Mouse (Mus musculus): Measurements from ENCODE around the gene Plekho2. TPM values are rescaled to one million over a fixed set of nuclear protein-coding genes. Genes with fewer than 3 reads are reported as not detected.

The Plekho2 gene
- total and polyA plus RNA-seq, 3 experiments, result 7.9 to 33.8 (median 13.9) TPM

GRCm38 (mm10) chr9:65534111-65534510 is 45.7 kb downstream of the Plekho2 start:
- Histone ChIP-seq H3K4me1 (ENCODE audit: control insufficient read depth in 1 of 2, insufficient read depth in 2 of 2) (peaks cover 23 to 67% of the 10 kb centered on the region in 2 experiments), H3K9me3 (replicated peaks; ENCODE audit: low read length) (peaks cover 6% of the 10 kb centered on the region), H3K27me3 (replicated peaks) (no peaks in the 10 kb centered on the region), H3K79me2 (replicated peaks; ENCODE audit: control insufficient read depth, extremely low read depth, insufficient read depth, poor library complexity, severe bottlenecking) (no peaks in the 10 kb centered on the region), H3K4me2 (ENCODE audit: insufficient read depth, low read depth, poor library complexity, severe bottlenecking) (no peak overlapping the region), H3K36me3 (replicated peaks in 1 of 2; ENCODE audit: control insufficient read depth in 1 of 2, insufficient read depth in 1 of 2, low read length in 1 of 2) (no peaks in the 10 kb centered on the region), H3K27ac (ENCODE audit: insufficient read depth, low read depth) (no peak overlapping the region), H3K4me3 (replicated peaks in 1 of 3; ENCODE audit: low read depth in 2 of 3, low read length in 2 of 3, poor library complexity in 1 of 3) (no peak overlapping the region), H3K9ac (ENCODE audit: insufficient read depth, low read depth) (no peak overlapping the region)
- dilution Hi-C loops (cut with MboI; ENCODE audit: extremely low pct_ligation_motif_present, extremely low pct_unique_long_range_greater_than_20kb, low sequenced_read_pairs) (no loop called here), in situ Hi-C loops (cut with MboI; ENCODE audit: low pct_ligation_motif_present, low pct_unique_long_range_greater_than_20kb, low sequenced_read_pairs) (no loop called here)
- no peak for DNase-seq (ENCODE audit: extremely low read depth)
- TF ChIP-seq MXI1 (IDR thresholded peaks at IDR 0.05; ENCODE audit: low read depth, low read length) (no peak), NELFE (IDR thresholded peaks at IDR 0.05; ENCODE audit: low read depth, low read length) (no peak), MAX (IDR thresholded peaks at IDR 0.05; ENCODE audit: low read length) (no peak), RAD21 (IDR thresholded peaks at IDR 0.05; ENCODE audit: low read depth, low read length) (no peak), POLR2AphosphoS2 (IDR thresholded peaks at IDR 0.05; ENCODE audit: low read depth, low read length) (no peak), BHLHE40 (IDR thresholded peaks at IDR 0.05; ENCODE audit: low read depth, low read length) (no peak), HCFC1 (IDR thresholded peaks at IDR 0.05; ENCODE audit: low read depth, low read length) (no peak), RCOR1 (conservative IDR thresholded peaks at IDR 0.05; ENCODE audit: low read depth, low read length) (no peak), ZC3H11A (IDR thresholded peaks at IDR 0.05; ENCODE audit: low read depth, low read length) (no peak), JUN (IDR thresholded peaks at IDR 0.05; ENCODE audit: insufficient read depth, low read depth, low read length) (no peak), MAZ (IDR thresholded peaks at IDR 0.05; ENCODE audit: low read depth, low read length) (no peak), JUND (conservative IDR thresholded peaks at IDR 0.05; ENCODE audit: low read depth, low read length) (no peak), SIN3A (IDR thresholded peaks at IDR 0.05; ENCODE audit: low read length) (no peak), ZMIZ1 (IDR thresholded peaks at IDR 0.05; ENCODE audit: low read depth, low read length) (no peak), MYC (IDR thresholded peaks at IDR 0.05; ENCODE audit: low read depth, low read length) (no peak), TCF12 (IDR thresholded peaks at IDR 0.05; ENCODE audit: low read depth, low read length) (no peak), CHD1 (IDR thresholded peaks at IDR 0.05; ENCODE audit: low read depth, low read length) (no peak), USF2 (conservative IDR thresholded peaks at IDR 0.05; ENCODE audit: low read depth, low read length) (no peak), ETS1 (conservative IDR thresholded peaks at IDR 0.05; ENCODE audit: low read depth, low read length) (no peak)

- dilution Hi-C loops (cut with MboI; ENCODE audit: extremely low pct_ligation_motif_present, extremely low pct_unique_long_range_greater_than_20kb, low sequenced_read_pairs), result no loop called here
- no peak overlapping the region for H3K27ac ChIP-seq (ENCODE audit: insufficient read depth, low read depth)
- H3K4me1 ChIP-seq (ENCODE audit: control insufficient read depth in 1 of 2, insufficient read depth in 2 of 2), result peaks cover 18 to 65% of the 10 kb centered on the region in 2 experiments
Measured at GRCm38 (mm10) chr9:65532986-65533385, 46.9 kb downstream of the Plekho2 start.

More at GRCm38 (mm10) chr9:65532986-65533385, 46.9 kb downstream of the Plekho2 start:
- Histone ChIP-seq H3K79me2 (replicated peaks; ENCODE audit: control insufficient read depth, extremely low read depth, insufficient read depth, poor library complexity, severe bottlenecking) (no peaks in the 10 kb centered on the region), H3K9ac (ENCODE audit: insufficient read depth, low read depth) (no peak overlapping the region), H3K4me2 (ENCODE audit: insufficient read depth, low read depth, poor library complexity, severe bottlenecking) (no peak overlapping the region), H3K4me3 (replicated peaks in 1 of 3; ENCODE audit: low read depth in 2 of 3, low read length in 2 of 3, poor library complexity in 1 of 3) (no peak overlapping the region), H3K27me3 (replicated peaks) (no peaks in the 10 kb centered on the region), H3K36me3 (replicated peaks in 1 of 2; ENCODE audit: control insufficient read depth in 1 of 2, insufficient read depth in 1 of 2, low read length in 1 of 2) (no peaks in the 10 kb centered on the region), H3K9me3 (replicated peaks; ENCODE audit: low read length) (peaks cover 6% of the 10 kb centered on the region)
- no peak for DNase-seq (ENCODE audit: extremely low read depth)
- TF ChIP-seq PAX5 (IDR thresholded peaks at IDR 0.05; ENCODE audit: low read length), result no peak
- no peak for TF ChIP-seq RCOR1 (conservative IDR thresholded peaks at IDR 0.05; ENCODE audit: low read depth, low read length)
- TF ChIP-seq NRF1 (IDR thresholded peaks at IDR 0.05; ENCODE audit: low read depth, low read length), result no peak
- in situ Hi-C loops (cut with MboI; ENCODE audit: low pct_ligation_motif_present, low pct_unique_long_range_greater_than_20kb, low sequenced_read_pairs), result no loop called here
